Mouse (Mus musculus): ENCODE results near the gene Dnah11. TPM values are rescaled to one million over a fixed set of nuclear protein-coding genes. Genes with fewer than 3 reads are reported as not detected.

Dnah11 gene
- total and polyA plus RNA-seq, 2 experiments = 0.12 to 0.18 TPM

DNA sequence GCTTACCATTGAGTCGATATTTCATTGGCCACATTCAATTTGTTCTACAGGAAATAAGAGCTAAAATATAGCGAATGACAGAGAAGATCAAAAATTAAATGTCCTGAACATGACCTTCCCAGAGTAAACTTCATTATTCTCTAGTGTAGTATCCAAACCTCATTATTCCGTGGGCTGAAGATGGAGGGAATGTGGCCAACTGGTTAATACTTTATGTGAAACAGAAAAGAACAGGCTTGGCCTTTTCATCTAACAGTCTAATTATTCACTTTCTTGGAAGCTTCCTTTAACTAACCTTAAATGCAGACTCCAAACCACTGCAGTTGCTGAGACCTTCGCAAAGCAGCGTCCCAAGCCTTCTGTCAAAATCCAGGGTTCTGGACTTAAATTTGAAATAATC, 41.9 kb downstream of the Dnah11 start:
- DNase-seq (ENCODE audit: extremely low read depth, low read depth, low spot score) = no peak
- Histone ChIP-seq H3K27me3 (ENCODE audit: control insufficient read depth, insufficient read depth, low read length) (no peaks in the 10 kb centered on the region), H3K36me3 (ENCODE audit: control insufficient read depth, insufficient read depth, low read length) (no peaks in the 10 kb centered on the region), H3K4me1 (ENCODE audit: control insufficient read depth, insufficient read depth, low read length) (no peaks in the 10 kb centered on the region), H3K79me2 (ENCODE audit: control insufficient read depth, insufficient read depth, low read length) (no peaks in the 10 kb centered on the region), H3K27ac (replicated peaks; ENCODE audit: insufficient read depth, low read depth, low read length) (no peak overlapping the region), H3K9ac (ENCODE audit: low read depth, low read length) (no peak overlapping the region), H3K4me3 (ENCODE audit: insufficient read depth, low read depth, low read length) (no peak overlapping the region)
- no peak for TF ChIP-seq POLR2A (IDR thresholded peaks at IDR 0.05; ENCODE audit: extremely low read depth, insufficient read depth, low read length)
- TF ChIP-seq CTCF (IDR thresholded peaks at IDR 0.05; ENCODE audit: low read depth, low read length) = no peak
- 92% methylated on average over 5 of the region's 5 CpGs for WGBS

- H3K27me3 ChIP-seq (ENCODE audit: control insufficient read depth, insufficient read depth, low read length) = no peaks in the 10 kb centered on the region
- H3K4me1 ChIP-seq (ENCODE audit: control insufficient read depth, insufficient read depth, low read length) = peaks cover 4% of the 10 kb centered on the region; the same call in 1 of the 2 replicates
- H3K79me2 ChIP-seq (ENCODE audit: control insufficient read depth, insufficient read depth, low read length) = no peaks in the 10 kb centered on the region
- no peak overlapping the region for H3K9ac ChIP-seq (ENCODE audit: low read depth, low read length)
- H3K27ac ChIP-seq (replicated peaks; ENCODE audit: insufficient read depth, low read depth, low read length) = no peak overlapping the region
- TF ChIP-seq POLR2A (IDR thresholded peaks at IDR 0.05; ENCODE audit: extremely low read depth, insufficient read depth, low read length) (no peak), CTCF (IDR thresholded peaks at IDR 0.05; ENCODE audit: low read depth, low read length) (no peak)
- 21% methylated on average over 2 of the region's 2 CpGs for WGBS
- DNase-seq (ENCODE audit: extremely low read depth, low read depth, low spot score) = peak; percentile 57
- H3K36me3 ChIP-seq (ENCODE audit: control insufficient read depth, insufficient read depth, low read length) = no peaks in the 10 kb centered on the region
- no peak overlapping the region for H3K4me3 ChIP-seq (ENCODE audit: insufficient read depth, low read depth, low read length)
Measured at GRCm38 (mm10) chr12:118147521-118148033, 51.3 kb downstream of the Dnah11 start.

DNA sequence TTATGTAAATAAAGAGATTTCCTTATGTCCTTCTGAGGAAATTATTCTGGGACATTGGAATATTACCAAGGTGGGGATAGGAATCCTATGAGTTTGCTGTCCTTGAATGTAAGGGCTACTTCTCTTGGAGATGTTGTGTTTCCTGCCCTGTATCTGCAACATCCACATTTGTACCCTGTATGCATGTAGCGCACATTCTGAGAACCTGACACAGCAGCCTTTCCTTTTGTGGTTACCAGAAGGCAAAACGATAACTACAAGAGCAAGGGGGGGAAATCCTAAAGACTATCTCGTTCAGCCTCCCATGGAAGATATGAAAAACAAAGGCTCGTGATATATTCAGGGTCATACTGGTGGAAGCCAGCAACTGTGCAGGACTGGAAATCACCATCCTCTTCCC, 70.7 kb downstream of the Dnah11 start:
- H3K4me1 ChIP-seq (ENCODE audit: control insufficient read depth, insufficient read depth, low read length) = no peaks in the 10 kb centered on the region
- no peak overlapping the region for H3K27ac ChIP-seq (replicated peaks; ENCODE audit: insufficient read depth, low read depth, low read length)
- no peaks in the 10 kb centered on the region for H3K27me3 ChIP-seq (ENCODE audit: control insufficient read depth, insufficient read depth, low read length)
- H3K79me2 ChIP-seq (ENCODE audit: control insufficient read depth, insufficient read depth, low read length) = no peaks in the 10 kb centered on the region
- H3K9ac ChIP-seq (ENCODE audit: low read depth, low read length) = no peak overlapping the region
- no peak overlapping the region for H3K4me3 ChIP-seq (ENCODE audit: insufficient read depth, low read depth, low read length)
- no peak for TF ChIP-seq POLR2A (IDR thresholded peaks at IDR 0.05; ENCODE audit: extremely low read depth, insufficient read depth, low read length)
- no peak for TF ChIP-seq CTCF (IDR thresholded peaks at IDR 0.05; ENCODE audit: low read depth, low read length)
- WGBS = 74% methylated on average over 4 of the region's 4 CpGs
- no peak for DNase-seq (ENCODE audit: extremely low read depth, low read depth, low spot score)
- no peaks in the 10 kb centered on the region for H3K36me3 ChIP-seq (ENCODE audit: control insufficient read depth, insufficient read depth, low read length)

DNA sequence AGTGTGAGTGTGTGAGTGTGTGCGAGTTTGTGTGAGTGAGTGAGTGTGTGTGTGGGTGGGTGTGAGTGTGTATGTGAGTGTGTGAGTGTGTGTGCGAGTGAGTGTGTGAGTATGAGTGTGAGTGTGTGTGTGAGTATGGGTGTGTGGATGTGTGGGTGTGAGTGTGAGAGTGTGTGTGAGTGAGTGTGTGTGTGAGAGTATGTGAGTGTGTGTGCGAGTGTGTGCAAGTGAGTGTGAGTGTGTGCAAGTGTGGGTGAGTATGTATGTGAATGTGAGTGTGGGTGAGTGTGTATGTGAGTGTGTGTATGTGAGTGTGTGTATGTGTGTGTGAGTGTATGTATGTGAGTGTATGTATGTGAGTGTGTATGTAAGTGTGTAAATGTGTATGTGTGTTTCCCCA, 79.2 kb downstream of the Dnah11 start:
- DNase-seq (ENCODE audit: extremely low read depth, low read depth, low spot score) = no peak
- WGBS = 100% methylated on average over 3 of the region's 3 CpGs
- Histone ChIP-seq H3K79me2 (ENCODE audit: control insufficient read depth, insufficient read depth, low read length) (no peaks in the 10 kb centered on the region), H3K9ac (ENCODE audit: low read depth, low read length) (no peak overlapping the region), H3K36me3 (ENCODE audit: control insufficient read depth, insufficient read depth, low read length) (no peaks in the 10 kb centered on the region), H3K27ac (replicated peaks; ENCODE audit: insufficient read depth, low read depth, low read length) (no peak overlapping the region), H3K4me1 (ENCODE audit: control insufficient read depth, insufficient read depth, low read length) (no peaks in the 10 kb centered on the region), H3K4me3 (ENCODE audit: insufficient read depth, low read depth, low read length) (no peak overlapping the region), H3K27me3 (ENCODE audit: control insufficient read depth, insufficient read depth, low read length) (no peaks in the 10 kb centered on the region)
- no peak for TF ChIP-seq POLR2A (IDR thresholded peaks at IDR 0.05; ENCODE audit: extremely low read depth, insufficient read depth, low read length)
- TF ChIP-seq CTCF (IDR thresholded peaks at IDR 0.05; ENCODE audit: low read depth, low read length) = no peak

- H3K9ac ChIP-seq (ENCODE audit: low read depth, low read length) = no peak overlapping the region
- DNase-seq (ENCODE audit: extremely low read depth, low read depth, low spot score) = peak; percentile 88
- H3K27me3 ChIP-seq (ENCODE audit: control insufficient read depth, insufficient read depth, low read length) = no peaks in the 10 kb centered on the region
- H3K4me3 ChIP-seq (ENCODE audit: insufficient read depth, low read depth, low read length) = no peak overlapping the region
- H3K27ac ChIP-seq (replicated peaks; ENCODE audit: insufficient read depth, low read depth, low read length) = no peak overlapping the region
- TF ChIP-seq CTCF (IDR thresholded peaks at IDR 0.05; ENCODE audit: low read depth, low read length) = no peak
- TF ChIP-seq POLR2A (IDR thresholded peaks at IDR 0.05; ENCODE audit: extremely low read depth, insufficient read depth, low read length) = no peak
- H3K4me1 ChIP-seq (ENCODE audit: control insufficient read depth, insufficient read depth, low read length) = peaks cover 7% of the 10 kb centered on the region
- WGBS = 6% methylated on average over 8 of the region's 8 CpGs
- H3K36me3 ChIP-seq (ENCODE audit: control insufficient read depth, insufficient read depth, low read length) = no peaks in the 10 kb centered on the region
- H3K79me2 ChIP-seq (ENCODE audit: control insufficient read depth, insufficient read depth, low read length) = no peaks in the 10 kb centered on the region
Measured at GRCm38 (mm10) chr12:118112599-118112998, 86.2 kb downstream of the Dnah11 start.

- H3K27me3 ChIP-seq (ENCODE audit: control insufficient read depth, insufficient read depth, low read length) = no peaks in the 10 kb centered on the region
- H3K4me3 ChIP-seq (ENCODE audit: insufficient read depth, low read depth, low read length) = no peak overlapping the region
- H3K4me1 ChIP-seq (ENCODE audit: control insufficient read depth, insufficient read depth, low read length) = peaks cover 7% of the 10 kb centered on the region
- H3K36me3 ChIP-seq (ENCODE audit: control insufficient read depth, insufficient read depth, low read length) = no peaks in the 10 kb centered on the region
- WGBS = 66% methylated on average over 3 of the region's 3 CpGs
- no peak overlapping the region for H3K9ac ChIP-seq (ENCODE audit: low read depth, low read length)
- TF ChIP-seq CTCF (IDR thresholded peaks at IDR 0.05; ENCODE audit: low read depth, low read length) (no peak), POLR2A (IDR thresholded peaks at IDR 0.05; ENCODE audit: extremely low read depth, insufficient read depth, low read length) (no peak)
- no peaks in the 10 kb centered on the region for H3K79me2 ChIP-seq (ENCODE audit: control insufficient read depth, insufficient read depth, low read length)
- H3K27ac ChIP-seq (replicated peaks; ENCODE audit: insufficient read depth, low read depth, low read length) = no peak overlapping the region
- no peak for DNase-seq (ENCODE audit: extremely low read depth, low read depth, low spot score)
Measured at GRCm38 (mm10) chr12:118111896-118112295, 86.9 kb downstream of the Dnah11 start.

Data from liver, adult 2 months (tissue).